Mouse (Mus musculus): ENCODE data around the gene Rpain. TPM values are rescaled to one million over a fixed set of nuclear protein-coding genes. Genes with fewer than 3 reads are reported as not detected.

The Rpain gene
- total RNA-seq (2015; ENCODE audit: low replicate concordance) (28.0 and 28.6 TPM in 2 replicates), total RNA-seq (2017; ENCODE audit: low replicate concordance) (37.1 and 45.3 TPM in 2 replicates)

GRCm38 (mm10) chr11:70969821-70970559 is at the start of gene Rpain, which contains the start of gene Nup88:
Gene Rpain (plus strand): TSS chr11:70970213.
Gene Nup88 (minus strand): TSS chr11:70969973.
- peak; percentile 86 for ATAC-seq (replicated peaks; ENCODE audit: low FRiP score, poor library complexity, severe bottlenecking)

GRCm38 (mm10) chr11:70931461-70931860 is 38.6 kb upstream of the Rpain start:
- no peak for ATAC-seq (replicated peaks; ENCODE audit: low FRiP score, poor library complexity, severe bottlenecking)

GRCm38 (mm10) chr11:70935316-70935715 is 34.7 kb upstream of the Rpain start:
- 0 out of 2 replicates have a peak, but pooled peaks have one; percentile 24 for ATAC-seq (replicated peaks; ENCODE audit: low FRiP score, poor library complexity, severe bottlenecking)

- no peak for ATAC-seq (replicated peaks; ENCODE audit: low FRiP score, poor library complexity, severe bottlenecking)
Measured at GRCm38 (mm10) chr11:70942596-70942995, 27.4 kb upstream of the Rpain start.

- ATAC-seq (replicated peaks; ENCODE audit: low FRiP score, poor library complexity, severe bottlenecking), result no peak
Measured at GRCm38 (mm10) chr11:70943651-70944050, 26.4 kb upstream of the Rpain start.

- ATAC-seq (replicated peaks; ENCODE audit: low FRiP score, poor library complexity, severe bottlenecking), result no peak
Measured at GRCm38 (mm10) chr11:70944935-70945817, 24.8 kb upstream of the Rpain start.

GRCm38 (mm10) chr11:70954711-70955110 is 15.3 kb upstream of the Rpain start:
- ATAC-seq (replicated peaks; ENCODE audit: low FRiP score, poor library complexity, severe bottlenecking), result no peak

GRCm38 (mm10) chr11:70960786-70961554 is 9.0 kb upstream of the Rpain start:
- ATAC-seq (replicated peaks; ENCODE audit: low FRiP score, poor library complexity, severe bottlenecking), result no peak

GRCm38 (mm10) chr11:70964222-70964907 is 5.6 kb upstream of the Rpain start:
- no peak for ATAC-seq (replicated peaks; ENCODE audit: low FRiP score, poor library complexity, severe bottlenecking)

GRCm38 (mm10) chr11:70969271-70969794 is 680 bp upstream of the Rpain start:
- ATAC-seq (replicated peaks; ENCODE audit: low FRiP score, poor library complexity, severe bottlenecking), result peak; percentile 37

GRCm38 (mm10) chr11:70970560-70971540 is 837 bp downstream of the Rpain start:
- peak; percentile 72 for ATAC-seq (replicated peaks; ENCODE audit: low FRiP score, poor library complexity, severe bottlenecking)

- no peak for ATAC-seq (replicated peaks; ENCODE audit: low FRiP score, poor library complexity, severe bottlenecking)
Measured at GRCm38 (mm10) chr11:70972586-70972985, 2.6 kb downstream of the Rpain start.

GRCm38 (mm10) chr11:70973947-70974346 is 3.9 kb downstream of the Rpain start:
- ATAC-seq (replicated peaks; ENCODE audit: low FRiP score, poor library complexity, severe bottlenecking), result no peak

GRCm38 (mm10) chr11:70975193-70975592 is 5.2 kb downstream of the Rpain start:
- ATAC-seq (replicated peaks; ENCODE audit: low FRiP score, poor library complexity, severe bottlenecking), result no peak

- no peak for ATAC-seq (replicated peaks; ENCODE audit: low FRiP score, poor library complexity, severe bottlenecking)
Measured at GRCm38 (mm10) chr11:70977293-70977692, 7.3 kb downstream of the Rpain start.

GRCm38 (mm10) chr11:70980232-70980631 is 10.2 kb downstream of the Rpain start:
- ATAC-seq (replicated peaks; ENCODE audit: low FRiP score, poor library complexity, severe bottlenecking), result no peak

- no peak for ATAC-seq (replicated peaks; ENCODE audit: low FRiP score, poor library complexity, severe bottlenecking)
Measured at GRCm38 (mm10) chr11:70980751-70981510, 10.9 kb downstream of the Rpain start.

Measured in erythroblast, adult 5-6 weeks (primary cell).